Mouse (Mus musculus) Muller cell, postnatal 12 days (primary cell): ENCODE data around the gene Mmp11.
"Not testable (repeated sequence)": the region's sequence is repeated elsewhere in the genome, so short reads cannot be mapped to it uniquely, and the experiment has no call there.

ENCODE experiments used
- DNase-seq: peaks from one replicate; pipeline ENCODE4 v3.0.0-alpha.2; 2015; ENCODE audit errors: inconsistent ontology term

Mmp11 gene

GRCm38 (mm10) chr10:75897373-75897772, 38.9 kb downstream of the Mmp11 start:
- no peak for DNase-seq

- DNase-seq: no peak
These were observed 40.1 kb downstream of the Mmp11 start for GRCm38 (mm10) chr10:75896208-75896607.

DNA sequence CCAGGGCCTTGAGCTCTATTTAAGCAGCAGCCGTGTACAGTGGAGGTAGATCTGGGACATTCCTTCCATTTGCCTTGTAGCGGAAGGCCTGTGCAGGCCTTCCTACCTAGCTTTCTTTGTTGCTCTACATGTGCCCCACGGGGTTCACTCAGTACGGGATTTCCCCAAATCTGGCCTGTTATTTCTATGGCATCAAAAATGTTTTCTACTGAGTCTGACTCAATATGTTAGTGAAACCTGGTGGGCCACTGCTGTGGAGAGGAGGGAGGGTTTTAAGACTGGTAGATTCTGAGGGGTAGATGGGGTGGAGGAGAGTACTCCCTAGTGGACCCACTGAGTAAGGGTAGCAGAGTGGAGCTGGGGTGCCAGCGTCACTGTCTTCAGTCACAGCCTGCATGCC, 40.6 kb downstream of the Mmp11 start:
- no peak for DNase-seq

GRCm38 (mm10) chr10:75894601-75895000, 41.7 kb downstream of the Mmp11 start:
- DNase-seq: no peak

DNA sequence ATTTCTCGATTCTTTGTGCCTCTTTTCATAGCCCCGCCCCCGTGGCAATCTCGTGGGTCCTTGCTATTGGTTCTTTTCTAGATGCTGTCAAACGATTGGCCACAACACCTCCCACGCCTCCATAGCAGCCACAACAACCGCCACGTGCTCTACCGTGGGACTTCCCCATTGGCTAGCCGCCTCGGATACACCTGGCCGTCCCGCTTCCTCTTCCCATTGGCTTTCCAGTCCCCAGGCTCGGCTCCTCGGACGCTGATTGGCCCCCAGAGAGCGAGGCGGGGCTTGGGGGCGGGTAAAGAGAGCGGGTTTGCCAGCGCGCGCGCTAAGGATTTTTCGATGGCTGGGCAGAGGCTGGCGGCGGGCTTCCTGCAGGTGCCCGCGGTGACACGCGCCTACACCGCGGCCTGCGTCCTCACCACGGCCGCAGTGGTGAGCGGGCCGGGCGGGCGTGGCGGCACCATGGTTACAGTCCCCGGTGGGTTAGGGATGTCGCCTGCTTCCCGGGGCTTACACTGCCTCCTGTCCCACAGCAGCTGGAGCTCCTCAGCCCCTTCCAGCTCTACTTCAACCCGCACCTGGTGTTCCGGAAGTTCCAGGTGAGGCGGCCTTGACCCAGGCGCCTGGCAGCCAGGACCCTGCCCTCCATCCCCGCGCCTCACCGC, 43.1 kb downstream of the Mmp11 start, which contains the start of gene Derl3:
TSS of gene Derl3 (plus strand) at position 325 of the 662 bp plus-strand sequence.
- peak; percentile 98 for DNase-seq

- no peak for DNase-seq
These were observed 46.7 kb downstream of the Mmp11 start for GRCm38 (mm10) chr10:75889406-75890153.

DNA sequence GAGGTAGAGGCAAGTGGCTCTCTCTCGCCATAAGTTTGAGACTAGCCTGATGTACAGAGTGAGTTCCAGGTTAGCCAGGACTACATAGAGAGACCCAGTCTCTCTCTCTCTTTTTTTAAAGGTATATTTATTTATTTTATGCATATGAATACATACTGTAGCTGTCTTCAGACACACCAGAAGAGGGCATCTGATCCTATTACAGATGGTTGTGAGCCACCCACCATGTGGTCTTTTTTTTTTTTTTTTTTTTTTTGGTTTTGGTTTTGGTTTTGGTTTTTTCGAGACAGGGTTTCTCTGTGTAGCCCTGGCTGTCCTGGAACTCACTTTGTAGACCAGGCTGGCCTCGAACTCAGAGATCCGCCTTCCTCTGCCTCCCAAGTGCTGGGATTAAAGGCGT, 48.8 kb downstream of the Mmp11 start:
- DNase-seq: not testable (repeated sequence)

DNA sequence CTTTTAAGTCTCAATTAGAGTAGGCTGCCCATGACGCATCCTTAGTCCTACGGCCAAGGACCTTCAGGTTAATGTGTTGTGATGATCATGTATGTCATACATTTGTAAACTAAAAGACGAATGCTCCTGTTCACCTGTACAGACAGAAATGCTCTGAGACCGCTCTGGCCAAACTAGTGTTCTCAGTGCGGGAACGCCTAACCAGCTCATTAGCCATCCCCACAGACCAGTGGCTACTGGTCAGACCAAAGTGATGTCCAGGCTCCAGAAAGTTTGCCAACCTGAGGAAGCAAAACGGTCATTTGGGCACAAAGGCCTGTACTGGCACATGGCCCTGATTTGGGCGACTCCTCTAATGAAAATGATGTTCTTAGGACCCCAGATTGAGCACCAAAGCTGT, 51.6 kb downstream of the Mmp11 start:
- no peak for DNase-seq

DNA sequence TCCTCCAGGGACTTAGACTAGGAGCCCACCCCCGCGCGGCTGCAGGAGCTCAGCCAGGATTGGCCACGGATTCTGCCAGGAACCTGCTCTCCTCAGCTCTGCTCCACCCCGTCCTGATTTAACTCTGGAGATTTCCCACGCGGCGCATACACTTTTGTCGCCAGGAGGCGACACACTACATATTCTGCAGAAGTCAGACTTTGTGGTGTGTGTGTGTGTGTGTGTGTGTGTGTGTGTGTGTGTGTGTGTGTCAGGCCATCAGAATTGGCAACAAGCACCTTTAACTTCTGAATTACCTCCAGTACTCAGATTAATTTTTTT, 53.1 kb downstream of the Mmp11 start:
- DNase-seq: peak; percentile 85

DNA sequence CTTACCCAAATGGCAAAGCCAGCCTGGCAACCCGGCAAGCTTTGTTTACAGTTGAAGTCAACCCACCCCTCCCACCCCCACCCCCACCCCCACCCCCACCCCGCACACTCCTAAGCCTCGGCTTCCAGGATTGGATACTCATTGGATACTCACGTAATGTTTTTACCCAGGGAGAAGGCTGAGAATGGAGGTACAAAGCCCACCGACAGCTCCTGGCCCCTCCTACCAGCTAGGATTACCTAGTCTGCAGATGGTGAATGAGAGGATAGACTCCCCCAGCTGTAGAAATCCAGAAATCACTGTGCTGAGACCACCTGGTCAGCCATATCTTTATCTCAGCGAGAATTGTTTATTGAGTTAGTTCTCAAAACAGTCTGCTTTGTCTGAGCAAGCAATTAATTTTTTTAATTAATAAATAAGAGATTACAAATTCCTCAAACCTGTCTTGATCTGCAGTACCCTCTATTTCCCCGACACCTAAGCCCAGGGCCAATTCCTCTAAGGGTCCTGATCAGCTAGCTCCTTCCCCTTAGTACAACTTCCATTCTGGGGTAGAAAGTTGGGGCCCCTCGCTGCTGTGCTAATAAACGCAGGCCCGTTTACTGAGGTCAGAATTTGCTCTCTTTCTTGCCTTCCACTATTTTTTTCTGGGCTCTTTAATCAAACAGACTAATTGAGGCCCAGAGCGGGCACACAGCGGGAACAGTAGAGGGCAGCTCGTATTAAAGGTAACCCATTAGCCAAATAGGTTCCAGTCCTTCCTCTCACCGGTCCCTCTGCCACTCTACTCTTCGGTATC, 53.7 kb downstream of the Mmp11 start:
- DNase-seq: no peak

- no peak for DNase-seq
These were observed 54.5 kb downstream of the Mmp11 start for GRCm38 (mm10) chr10:75881578-75882432.

DNA sequence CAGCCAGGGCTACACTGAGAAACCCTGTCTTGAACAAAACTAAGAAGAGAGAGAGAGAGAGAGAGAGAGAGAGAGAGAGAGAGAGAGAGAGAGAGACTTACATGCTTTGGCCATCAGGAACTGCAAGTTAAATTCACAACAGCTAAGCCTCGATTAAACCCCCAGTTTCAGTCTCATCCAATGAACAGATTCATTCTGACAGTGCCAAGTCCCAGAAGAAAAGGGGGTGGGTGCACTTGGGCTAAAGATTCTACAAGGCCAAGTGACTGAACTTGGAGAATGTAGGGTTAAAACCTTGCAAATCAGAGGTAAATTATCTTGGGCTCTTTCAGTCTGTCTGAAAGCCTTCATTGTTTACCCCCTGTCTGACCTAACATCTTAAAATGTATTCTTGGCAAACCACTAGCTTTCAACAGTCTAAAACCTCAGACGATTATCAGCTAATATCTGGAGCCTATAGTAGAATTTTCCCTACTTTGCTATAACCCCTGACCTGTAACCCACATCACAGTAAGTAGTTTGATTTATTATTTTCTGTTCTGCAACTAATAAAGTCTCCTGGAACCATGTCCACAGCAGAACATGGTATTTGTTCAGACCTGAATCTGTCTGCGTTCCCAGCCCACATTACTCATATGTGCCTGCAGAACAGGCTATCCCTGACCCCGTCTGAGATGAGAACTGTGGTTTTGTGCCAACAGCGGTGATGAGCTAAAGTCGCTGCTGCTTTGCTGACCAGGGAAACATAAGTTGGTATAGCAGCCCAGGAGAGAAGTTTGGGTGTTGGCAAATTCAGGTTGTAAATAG, 55.3 kb downstream of the Mmp11 start:
- peak; percentile 66 for DNase-seq

DNA sequence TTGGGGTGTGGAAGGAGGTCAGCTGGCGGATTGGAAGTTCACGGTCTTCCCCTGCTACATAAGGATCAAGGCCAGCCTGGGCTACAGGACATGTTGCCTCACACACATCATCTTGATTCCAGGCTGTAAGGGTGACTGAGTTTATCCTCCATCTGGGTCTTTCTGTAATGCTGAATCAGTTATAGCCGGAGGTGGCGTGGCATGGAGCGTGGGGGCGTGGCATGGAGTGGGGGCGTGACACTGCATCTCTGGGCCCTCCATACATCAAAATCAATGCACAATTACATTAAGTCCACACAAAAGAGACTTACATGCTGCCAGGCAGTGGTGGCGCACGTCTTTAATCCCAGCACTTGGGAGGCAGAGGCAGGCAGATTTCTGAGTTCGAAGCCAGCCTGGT, 55.9 kb downstream of the Mmp11 start:
- DNase-seq: no peak

DNA sequence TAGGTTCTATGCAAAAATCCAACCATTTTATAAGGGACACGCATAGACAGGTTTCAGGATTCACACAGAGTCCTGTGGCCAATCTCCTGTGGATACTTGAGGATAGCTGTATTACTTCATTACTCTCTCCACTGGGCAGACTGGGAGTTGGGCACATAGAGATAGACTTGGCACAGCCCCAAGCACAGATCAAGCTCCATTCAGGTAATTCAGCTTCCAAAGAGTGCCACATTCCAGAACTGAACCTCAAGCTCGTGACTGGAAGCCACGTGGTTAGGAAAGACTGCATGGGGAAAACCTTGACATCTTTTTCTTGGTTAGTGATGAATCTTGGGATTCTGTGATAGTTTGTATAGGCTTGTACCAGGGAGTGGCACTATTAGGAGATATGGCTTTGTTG, 57.5 kb downstream of the Mmp11 start:
- DNase-seq: no peak

- peak; percentile 84 for DNase-seq
These were observed 62.6 kb downstream of the Mmp11 start for GRCm38 (mm10) chr10:75873543-75874170.
